Mouse (Mus musculus): ENCODE measurements at regions not wholly inside any gene's neighbourhood (a gene's known extent, or its start where the extent isn't known, plus 50 kb on each side); places are given as distances from the start of the nearest gene placed in this dataset.
"Not testable (repeated sequence)": the region's sequence is repeated elsewhere in the genome, so short reads cannot be mapped to it uniquely, and the experiment has no call there.

DNA sequence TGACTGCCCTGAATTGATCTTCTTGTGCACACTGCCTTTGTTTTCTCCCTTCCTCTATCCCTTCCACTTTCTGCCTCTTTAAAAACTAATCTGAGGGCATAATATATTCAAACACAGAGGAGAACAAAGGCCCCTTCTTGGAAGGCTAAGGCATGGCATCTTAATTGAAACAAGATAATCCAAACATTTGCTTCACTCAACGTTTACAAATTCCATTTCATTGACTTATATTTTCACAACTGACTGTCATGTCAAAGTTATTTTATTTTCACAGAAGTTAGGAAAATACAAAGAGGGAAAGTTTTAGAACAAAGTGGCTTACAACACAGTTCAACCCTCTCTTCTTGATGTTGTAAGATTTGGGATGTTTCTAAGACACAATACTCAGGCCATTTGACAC, 251.9 kb downstream of the Lpin1 start:
- Histone ChIP-seq H3K27ac (replicated peaks; ENCODE audit: low read depth, low read length) (no peak overlapping the region), H3K4me1 (ENCODE audit: control insufficient read depth, insufficient read depth, low read length) (no peaks in the 10 kb centered on the region), H3K4me3 (ENCODE audit: low read depth, low read length) (no peak overlapping the region), H3K27me3 (ENCODE audit: control insufficient read depth, insufficient read depth, low read length) (no peaks in the 10 kb centered on the region), H3K9me3 (ENCODE audit: control insufficient read depth, low read length) (no peaks in the 10 kb centered on the region; the same call in 1 of the 2 replicates), H3K9ac (ENCODE audit: low read length) (no peak overlapping the region), H3K4me2 (ENCODE audit: low read depth, severe bottlenecking) (no peak overlapping the region), H3K36me3 (ENCODE audit: control insufficient read depth, insufficient read depth, low read length) (no peaks in the 10 kb centered on the region)
- 53% methylated on average over 1 of the region's 1 CpGs for WGBS
- ATAC-seq (ENCODE audit: insufficient number of reproducible peaks, low FRiP score, low TSS enrichment, low read depth) (no peak), DNase-seq (ENCODE audit: low spot score) (no peak)

- Histone ChIP-seq H3K27ac (replicated peaks; ENCODE audit: low read depth, low read length) (no peak overlapping the region), H3K36me3 (ENCODE audit: control insufficient read depth, insufficient read depth, low read length) (no peaks in the 10 kb centered on the region), H3K9me3 (ENCODE audit: control insufficient read depth, low read length) (no peaks in the 10 kb centered on the region; the same call in 1 of the 2 replicates), H3K4me3 (ENCODE audit: low read depth, low read length) (no peak overlapping the region), H3K9ac (ENCODE audit: low read length) (no peak overlapping the region), H3K4me2 (ENCODE audit: low read depth, severe bottlenecking) (no peak overlapping the region), H3K4me1 (ENCODE audit: control insufficient read depth, insufficient read depth, low read length) (no peaks in the 10 kb centered on the region), H3K27me3 (ENCODE audit: control insufficient read depth, insufficient read depth, low read length) (no peaks in the 10 kb centered on the region)
- no peak for DNase-seq (ENCODE audit: low spot score)
- WGBS = 97% methylated on average over 1 of the region's 1 CpGs
- no peak for ATAC-seq (ENCODE audit: insufficient number of reproducible peaks, low FRiP score, low TSS enrichment, low read depth)
Measured at GRCm38 (mm10) chr12:16354711-16355110, 256.1 kb downstream of the Lpin1 start.

DNA sequence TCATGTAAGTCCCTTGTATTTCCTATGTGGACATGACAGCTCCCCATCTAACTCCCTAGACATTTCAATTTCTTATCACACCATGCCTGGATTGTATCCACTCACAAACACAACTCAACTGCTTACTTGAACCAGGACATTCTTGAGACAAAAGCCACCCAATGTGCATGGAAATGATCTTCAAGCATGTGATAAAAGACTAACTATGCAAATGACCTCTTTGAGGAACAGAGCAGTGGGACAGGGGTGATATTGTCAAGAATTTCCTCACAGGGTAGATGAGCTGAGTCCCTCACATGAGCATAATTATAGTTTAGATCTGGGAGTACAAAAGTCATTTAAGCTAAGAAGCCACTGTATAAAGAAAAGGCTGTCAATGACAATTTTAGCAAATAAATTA, 259.0 kb downstream of the Lpin1 start:
- DNase-seq (ENCODE audit: low spot score) = no peak
- ATAC-seq (ENCODE audit: insufficient number of reproducible peaks, low FRiP score, low TSS enrichment, low read depth) = no peak

DNA sequence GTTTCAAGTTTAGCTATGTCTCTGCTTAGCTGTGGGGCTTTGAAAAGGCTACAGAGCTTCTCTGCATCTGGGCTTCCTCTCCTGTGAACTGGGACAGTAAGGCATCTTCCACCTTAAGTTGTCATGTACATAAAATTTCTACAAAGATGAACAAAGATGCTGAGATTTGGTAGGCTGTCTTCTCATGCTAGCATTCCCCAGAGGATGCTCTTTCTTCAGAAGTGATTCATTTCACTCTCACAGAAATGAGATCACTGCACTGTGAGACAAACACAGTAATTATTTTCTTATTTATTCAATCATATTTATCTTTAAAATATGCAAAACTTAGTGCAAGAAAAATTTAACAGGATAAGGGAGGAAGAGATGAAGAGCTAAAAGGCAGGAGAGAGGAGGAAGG, 261.5 kb downstream of the Lpin1 start:
- H3K9ac ChIP-seq (ENCODE audit: low read length) = no peak overlapping the region

More for the DNA sequence above, 259.0 kb downstream of the Lpin1 start:
- Histone ChIP-seq H3K36me3 (ENCODE audit: control insufficient read depth, insufficient read depth, low read length) (no peaks in the 10 kb centered on the region), H3K4me2 (ENCODE audit: low read depth, severe bottlenecking) (no peak overlapping the region), H3K27ac (replicated peaks; ENCODE audit: low read depth, low read length) (no peak overlapping the region), H3K9me3 (ENCODE audit: control insufficient read depth, low read length) (no peaks in the 10 kb centered on the region; the same call in 1 of the 2 replicates), H3K4me1 (ENCODE audit: control insufficient read depth, insufficient read depth, low read length) (no peaks in the 10 kb centered on the region), H3K27me3 (ENCODE audit: control insufficient read depth, insufficient read depth, low read length) (no peaks in the 10 kb centered on the region), H3K4me3 (ENCODE audit: low read depth, low read length) (no peak overlapping the region), H3K9ac (ENCODE audit: low read length) (no peak overlapping the region)

GRCm38 (mm10) chr12:16344021-16344420, 266.7 kb downstream of the Lpin1 start:
- no peak overlapping the region for H3K27ac ChIP-seq (replicated peaks; ENCODE audit: low read depth, low read length)
- no peaks in the 10 kb centered on the region for H3K9me3 ChIP-seq (ENCODE audit: control insufficient read depth, low read length)
- no peaks in the 10 kb centered on the region for H3K4me1 ChIP-seq (ENCODE audit: control insufficient read depth, insufficient read depth, low read length)
- H3K4me2 ChIP-seq (ENCODE audit: low read depth, severe bottlenecking) = no peak overlapping the region
- no peaks in the 10 kb centered on the region for H3K27me3 ChIP-seq (ENCODE audit: control insufficient read depth, insufficient read depth, low read length)
- H3K36me3 ChIP-seq (ENCODE audit: control insufficient read depth, insufficient read depth, low read length) = no peaks in the 10 kb centered on the region
- DNase-seq (ENCODE audit: low spot score) (no peak), ATAC-seq (ENCODE audit: insufficient number of reproducible peaks, low FRiP score, low TSS enrichment, low read depth) (no peak)
- H3K4me3 ChIP-seq (ENCODE audit: low read depth, low read length) = no peak overlapping the region
- H3K9ac ChIP-seq (ENCODE audit: low read length) = no peak overlapping the region
- 83% methylated on average over 3 of the region's 3 CpGs for WGBS

More for the DNA sequence above, 261.5 kb downstream of the Lpin1 start:
- Histone ChIP-seq H3K9me3 (ENCODE audit: control insufficient read depth, low read length) (no peaks in the 10 kb centered on the region; the same call in 1 of the 2 replicates), H3K36me3 (ENCODE audit: control insufficient read depth, insufficient read depth, low read length) (no peaks in the 10 kb centered on the region), H3K4me1 (ENCODE audit: control insufficient read depth, insufficient read depth, low read length) (no peaks in the 10 kb centered on the region), H3K4me3 (ENCODE audit: low read depth, low read length) (no peak overlapping the region), H3K27ac (replicated peaks; ENCODE audit: low read depth, low read length) (no peak overlapping the region), H3K4me2 (ENCODE audit: low read depth, severe bottlenecking) (no peak overlapping the region), H3K27me3 (ENCODE audit: control insufficient read depth, insufficient read depth, low read length) (no peaks in the 10 kb centered on the region)
- ATAC-seq (ENCODE audit: insufficient number of reproducible peaks, low FRiP score, low TSS enrichment, low read depth) (no peak), DNase-seq (ENCODE audit: low spot score) (no peak)

DNA sequence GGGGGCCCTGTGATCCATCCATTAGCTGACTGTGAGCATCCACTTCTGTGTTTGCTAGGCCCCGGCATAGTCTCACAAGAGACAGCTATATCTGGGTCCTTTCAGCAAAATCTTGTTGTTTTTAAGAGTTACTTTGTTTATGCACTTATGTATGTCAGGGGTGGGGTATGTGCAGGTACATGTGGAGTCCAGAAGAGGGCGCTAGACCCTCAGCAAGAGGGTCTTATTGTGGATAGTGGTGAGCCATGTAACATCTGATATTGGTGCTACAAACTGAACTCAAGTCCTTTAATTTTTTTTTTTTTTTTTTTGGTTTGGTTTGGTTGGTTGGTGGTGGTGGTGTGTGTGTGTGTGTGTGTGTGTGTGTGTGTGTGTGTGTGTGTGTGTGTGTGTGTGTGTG, 268.7 kb downstream of the Lpin1 start:
- not testable (repeated sequence) for H3K4me1 ChIP-seq (ENCODE audit: control insufficient read depth, insufficient read depth, low read length); H3K9me3 ChIP-seq (ENCODE audit: control insufficient read depth, low read length); H3K27ac ChIP-seq (replicated peaks; ENCODE audit: low read depth, low read length); H3K4me2 ChIP-seq (ENCODE audit: low read depth, severe bottlenecking); H3K9ac ChIP-seq (ENCODE audit: low read length); H3K27me3 ChIP-seq (ENCODE audit: control insufficient read depth, insufficient read depth, low read length); H3K4me3 ChIP-seq (ENCODE audit: low read depth, low read length); H3K36me3 ChIP-seq (ENCODE audit: control insufficient read depth, insufficient read depth, low read length); DNase-seq (ENCODE audit: low spot score); ATAC-seq (ENCODE audit: insufficient number of reproducible peaks, low FRiP score, low TSS enrichment, low read depth)
- WGBS = 56% methylated on average over 2 of the region's 2 CpGs

GRCm38 (mm10) chr12:16331456-16331855, 279.3 kb downstream of the Lpin1 start:
- WGBS = 90% methylated on average over 3 of the region's 3 CpGs
- no peaks in the 10 kb centered on the region for H3K27me3 ChIP-seq (ENCODE audit: control insufficient read depth, insufficient read depth, low read length)
- H3K9me3 ChIP-seq (ENCODE audit: control insufficient read depth, low read length) = no peaks in the 10 kb centered on the region
- H3K4me2 ChIP-seq (ENCODE audit: low read depth, severe bottlenecking) = no peak overlapping the region
- H3K27ac ChIP-seq (replicated peaks; ENCODE audit: low read depth, low read length) = no peak overlapping the region
- no peak for ATAC-seq (ENCODE audit: insufficient number of reproducible peaks, low FRiP score, low TSS enrichment, low read depth)
- no peaks in the 10 kb centered on the region for H3K36me3 ChIP-seq (ENCODE audit: control insufficient read depth, insufficient read depth, low read length)
- no peak overlapping the region for H3K9ac ChIP-seq (ENCODE audit: low read length)
- no peaks in the 10 kb centered on the region for H3K4me1 ChIP-seq (ENCODE audit: control insufficient read depth, insufficient read depth, low read length)
- DNase-seq (ENCODE audit: low spot score) = no peak
- no peak overlapping the region for H3K4me3 ChIP-seq (ENCODE audit: low read depth, low read length)

GRCm38 (mm10) chr12:16329129-16329528, 281.6 kb downstream of the Lpin1 start:
- no peak for ATAC-seq (ENCODE audit: insufficient number of reproducible peaks, low FRiP score, low TSS enrichment, low read depth)
- Histone ChIP-seq H3K4me2 (ENCODE audit: low read depth, severe bottlenecking) (no peak overlapping the region), H3K27ac (replicated peaks; ENCODE audit: low read depth, low read length) (no peak overlapping the region), H3K9me3 (ENCODE audit: control insufficient read depth, low read length) (no peaks in the 10 kb centered on the region), H3K27me3 (ENCODE audit: control insufficient read depth, insufficient read depth, low read length) (no peaks in the 10 kb centered on the region), H3K9ac (ENCODE audit: low read length) (no peak overlapping the region), H3K4me3 (ENCODE audit: low read depth, low read length) (no peak overlapping the region), H3K4me1 (ENCODE audit: control insufficient read depth, insufficient read depth, low read length) (no peaks in the 10 kb centered on the region), H3K36me3 (ENCODE audit: control insufficient read depth, insufficient read depth, low read length) (no peaks in the 10 kb centered on the region)
- 56% methylated on average over 2 of the region's 2 CpGs for WGBS
- DNase-seq (ENCODE audit: low spot score) = no peak
